Mouse (Mus musculus) heart, adult 9 months (tissue): ENCODE results near the gene Lsamp.
A peak's percentile ranks its signal among the peaks of the same experiment; 100 is the strongest.

Experiments
- DNase-seq, 2 experiments: peaks; one replicate each; pipeline ENCODE4 v3.0.0; 2022; ENCODE audit warnings: low spot score in 2 of 2

Lsamp gene

GRCm38 (mm10) chr16:41551164-41551563 is 1567.0 kb downstream of the Lsamp start:
- no peak for DNase-seq

- no peak for DNase-seq
Measured at GRCm38 (mm10) chr16:41551851-41552262, 1567.7 kb downstream of the Lsamp start.

DNA sequence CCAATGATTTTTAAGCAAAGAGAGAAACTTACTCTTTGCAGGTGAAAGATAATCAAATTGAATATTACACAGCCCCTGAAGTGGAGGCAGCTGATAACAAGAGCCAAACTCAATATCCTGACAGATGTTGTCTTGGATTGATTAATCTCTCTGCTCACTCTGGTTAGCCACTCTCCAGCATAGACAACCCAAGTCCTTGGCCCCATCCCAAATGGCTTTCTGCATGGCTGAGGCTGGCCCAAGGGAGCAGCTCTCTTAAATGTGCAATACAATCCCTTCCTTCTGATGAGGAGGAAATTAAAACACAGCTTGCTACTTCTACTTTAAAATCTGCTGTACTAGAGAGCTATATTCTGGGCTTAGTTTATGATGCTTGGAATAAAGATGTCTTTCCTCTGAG is 1572.9 kb downstream of the Lsamp start:
- DNase-seq, result peak; percentile 38 to 51

GRCm38 (mm10) chr16:41565233-41565632 is 1581.1 kb downstream of the Lsamp start:
- no peak for DNase-seq

- DNase-seq, result no peak
Measured at GRCm38 (mm10) chr16:41588675-41589301, 1604.6 kb downstream of the Lsamp start.

GRCm38 (mm10) chr16:41612229-41612628 is 1628.1 kb downstream of the Lsamp start:
- no peak for DNase-seq

DNA sequence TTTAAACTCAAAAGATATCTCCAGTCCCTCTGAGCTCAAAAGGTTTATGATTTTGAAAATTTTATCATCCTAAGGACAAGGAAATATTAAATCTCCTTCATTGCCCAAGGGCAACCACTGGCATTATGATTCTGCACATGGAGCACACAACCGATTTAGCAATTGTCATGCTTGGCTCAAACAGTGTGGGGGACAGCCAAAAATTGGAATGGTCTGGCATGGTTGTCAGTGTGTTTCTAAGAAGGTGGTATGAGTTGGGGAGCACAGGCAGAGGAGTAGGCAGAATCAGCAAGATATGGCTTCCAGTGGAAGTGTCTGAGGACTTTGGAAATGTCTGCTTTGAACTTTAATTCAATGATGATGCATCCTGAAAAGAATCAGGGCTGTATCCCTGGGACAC is 1639.7 kb downstream of the Lsamp start:
- DNase-seq, result no peak

GRCm38 (mm10) chr16:41633898-41634297 is 1649.7 kb downstream of the Lsamp start:
- DNase-seq, result no peak

- DNase-seq, result no peak
Measured at GRCm38 (mm10) chr16:41640876-41641275, 1656.7 kb downstream of the Lsamp start.

DNA sequence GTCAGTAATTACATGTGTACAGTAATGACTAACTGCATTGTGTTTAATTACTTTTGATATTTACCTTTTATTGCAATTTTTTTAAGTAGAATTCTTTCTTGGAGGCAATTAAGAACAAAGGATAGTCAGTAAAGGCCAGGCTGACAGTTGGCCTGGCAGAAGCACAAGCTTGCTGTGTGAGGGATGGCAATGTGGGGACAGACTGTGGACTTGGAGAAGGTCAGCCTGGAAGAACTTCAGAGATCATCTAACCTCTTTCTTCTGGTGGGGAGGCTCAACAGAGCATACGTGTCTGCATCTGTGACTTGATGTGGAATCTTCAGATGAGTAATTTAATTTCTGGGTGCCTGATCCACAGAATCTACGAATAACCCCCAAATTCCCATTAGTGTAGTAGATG is 1669.1 kb downstream of the Lsamp start:
- no peak for DNase-seq

GRCm38 (mm10) chr16:41674316-41675038 is 1690.3 kb downstream of the Lsamp start:
- no peak for DNase-seq

DNA sequence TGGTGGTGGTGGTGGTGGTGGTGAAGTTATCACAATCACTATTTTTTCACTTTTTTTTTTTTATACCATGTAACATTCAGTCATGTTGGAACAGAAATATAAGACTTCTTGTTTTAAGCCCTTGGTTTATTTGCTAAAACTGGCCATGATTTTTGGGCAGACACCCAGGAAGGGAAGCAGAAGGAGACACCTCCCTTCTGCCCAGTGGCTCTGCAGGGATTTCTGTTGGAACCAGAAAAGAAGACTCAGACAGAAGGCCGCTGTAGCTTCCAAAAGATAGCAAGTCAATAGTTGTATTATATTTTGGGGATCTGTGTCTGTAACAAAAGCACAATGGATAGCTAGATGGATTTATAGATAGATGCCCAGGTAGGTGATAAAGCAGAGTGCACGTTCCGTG is 1691.6 kb downstream of the Lsamp start:
- DNase-seq, result peak in 1 of 2 experiments; percentile 5

- peak in 1 of 2 experiments; percentile 7 for DNase-seq
Measured at GRCm38 (mm10) chr16:41692435-41692834, 1708.3 kb downstream of the Lsamp start.

GRCm38 (mm10) chr16:41701790-41702428 is 1717.7 kb downstream of the Lsamp start:
- no peak for DNase-seq

- no peak for DNase-seq
Measured at GRCm38 (mm10) chr16:41728900-41729585, 1744.9 kb downstream of the Lsamp start.

GRCm38 (mm10) chr16:41729911-41730310 is 1745.8 kb downstream of the Lsamp start:
- DNase-seq, result no peak

DNA sequence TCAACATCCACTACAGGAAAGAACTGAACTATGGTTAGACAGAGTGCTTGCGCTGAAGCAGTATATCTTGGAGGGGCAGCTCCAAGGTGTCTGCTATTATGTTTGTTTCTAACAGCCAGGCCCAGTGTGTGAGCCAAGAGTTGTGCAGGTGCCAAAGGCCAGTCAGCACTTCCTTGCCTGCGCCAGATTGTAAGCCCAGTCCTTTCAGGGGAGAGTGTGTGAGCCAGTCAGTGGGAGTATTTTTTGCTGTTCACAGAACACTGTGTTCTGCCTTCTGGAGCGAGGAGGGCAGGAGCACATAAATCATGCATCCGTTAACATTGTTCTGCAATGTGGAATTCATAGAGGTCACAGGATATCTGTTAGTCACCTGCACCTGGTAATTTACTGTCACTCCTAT is 1760.9 kb downstream of the Lsamp start:
- peak; percentile 71 to 74 for DNase-seq

DNA sequence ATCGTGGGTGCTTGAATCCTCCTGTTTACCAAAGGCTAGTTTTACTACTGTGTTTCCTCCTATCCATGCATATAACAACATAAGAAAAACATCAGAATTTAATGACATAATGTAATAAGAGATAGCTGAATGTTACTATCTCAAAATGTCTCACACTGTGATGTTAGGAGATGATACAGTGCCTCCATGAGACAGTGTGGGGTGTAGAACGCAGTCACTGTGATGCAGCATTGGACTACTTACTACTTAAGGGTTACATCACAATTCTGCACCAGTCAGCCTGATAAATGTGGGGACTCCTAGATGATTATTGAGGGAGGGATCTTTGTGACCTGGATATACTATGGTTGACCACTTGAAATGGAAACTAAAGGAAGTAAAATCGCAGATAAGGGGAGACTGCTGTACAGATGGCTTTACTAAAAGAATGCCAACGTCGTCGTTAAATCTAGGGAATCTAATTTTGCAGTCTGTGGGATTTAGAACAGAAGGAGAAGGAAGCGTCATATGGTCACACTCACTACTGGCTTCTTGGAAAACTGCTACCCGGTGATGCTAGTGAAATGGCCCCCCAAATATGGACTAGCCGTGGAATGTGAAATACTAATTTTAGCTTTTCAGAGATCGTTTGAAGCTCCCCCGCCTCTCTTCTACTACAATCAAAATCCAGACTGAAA is 1762.2 kb downstream of the Lsamp start:
- no peak for DNase-seq

- no peak for DNase-seq
Measured at GRCm38 (mm10) chr16:41747874-41748273, 1763.7 kb downstream of the Lsamp start.

- DNase-seq, result no peak
Measured at GRCm38 (mm10) chr16:41748759-41749158, 1764.6 kb downstream of the Lsamp start.

- no peak for DNase-seq
Measured at GRCm38 (mm10) chr16:41764285-41764684, 1780.1 kb downstream of the Lsamp start.
